Mouse (Mus musculus) ES-E14 (cell line): ENCODE measurements at regions not wholly inside any gene's neighbourhood (a gene's known extent, or its start where the extent isn't known, plus 50 kb on each side); places are given as distances from the start of the nearest gene placed in this dataset.

Experiments used
- DNase-seq: peaks from one replicate; pipeline ENCODE4 v3.0.0-alpha.2; 2013; ENCODE audit warnings: low read depth, low spot score
- H3K27ac ChIP-seq: 2 replicates; pipeline ENCODE4 v1.5.1; 2012; ENCODE audit warnings: low read depth, mild to moderate bottlenecking, low read length, moderate library complexity, mixed read lengths; ENCODE audit not compliant: poor library complexity, insufficient read depth, severe bottlenecking
- H3K36me3 ChIP-seq: 2 replicates; pipeline ENCODE4 v1.6.1; 2012; ENCODE audit warnings: mild to moderate bottlenecking, low read length, moderate library complexity, mixed read lengths; ENCODE audit not compliant: control insufficient read depth, poor library complexity, insufficient read depth, severe bottlenecking
- H3K4me1 ChIP-seq, 2 experiments: fragments of 150-350 bp in 1 of 2; sonication (generic) in 1 of 2; 2 replicates each; pipeline ENCODE4 v1.6.1; 2012; ENCODE audit warnings: low read length in 2 of 2, mild to moderate bottlenecking in 1 of 2, mixed read lengths in 1 of 2; ENCODE audit not compliant: control insufficient read depth in 2 of 2, insufficient read depth in 2 of 2, poor library complexity in 1 of 2
- H3K4me3 ChIP-seq, 2 experiments: fragments of 150-350 bp in 1 of 2; sonication (generic) in 1 of 2; 2 replicates each; pipeline ENCODE4 v1.5.1; 2012; ENCODE audit warnings: low read length in 2 of 2, low read depth in 1 of 2, mild to moderate bottlenecking in 1 of 2, mixed read lengths in 1 of 2; ENCODE audit not compliant: insufficient read depth in 1 of 2, poor library complexity in 1 of 2, severe bottlenecking in 1 of 2
- H3K9ac ChIP-seq: 2 replicates; pipeline ENCODE4 v1.6.1; 2012; ENCODE audit warnings: low read depth, mild to moderate bottlenecking, low read length, mixed read lengths; ENCODE audit not compliant: poor library complexity, insufficient read depth, severe bottlenecking
- H3K9me3 ChIP-seq: fragments of 150-350 bp; sonication (generic); 2 replicates; pipeline ENCODE4 v1.6.1; 2012; ENCODE audit warnings: low read depth, mild to moderate bottlenecking, low read length; ENCODE audit not compliant: control insufficient read depth, insufficient read depth
- CHD2 ChIP-seq: IDR thresholded peaks from 2 replicates; pipeline ENCODE4 v1.6.1; 2014; ENCODE audit warnings: mild to moderate bottlenecking, low read depth, low read length, inconsistent platforms
- HCFC1 ChIP-seq: IDR thresholded peaks from 2 replicates; pipeline ENCODE4 v1.6.1; 2012; ENCODE audit warnings: low read length, inconsistent platforms, borderline replicate concordance; ENCODE audit not compliant: insufficient read depth
- MAFK ChIP-seq: IDR thresholded peaks from 2 replicates; pipeline ENCODE4 v1.6.1; 2014; ENCODE audit warnings: mild to moderate bottlenecking, low read depth, low read length, inconsistent platforms; ENCODE audit not compliant: insufficient read depth
- ZC3H11A ChIP-seq: IDR thresholded peaks from 2 replicates; pipeline ENCODE4 v1.6.1; 2012; ENCODE audit warnings: low read depth, mild to moderate bottlenecking, inconsistent platforms, low read length, borderline replicate concordance
- ZNF384 ChIP-seq: IDR thresholded peaks from 2 replicates; pipeline ENCODE4 v1.6.1; 2012; ENCODE audit warnings: low read depth, low read length, inconsistent platforms
- in situ Hi-C, 2 experiments: fragments of 600-800 bp; cut with MboI; formaldehyde crosslinking; loops; one replicate each; pipeline ENCODE4 v1.15.1; 2025; ENCODE audit warnings: low sequenced_read_pairs in 2 of 2, inconsistent platforms in 1 of 2; ENCODE audit not compliant: unreplicated experiment in 2 of 2

DNA sequence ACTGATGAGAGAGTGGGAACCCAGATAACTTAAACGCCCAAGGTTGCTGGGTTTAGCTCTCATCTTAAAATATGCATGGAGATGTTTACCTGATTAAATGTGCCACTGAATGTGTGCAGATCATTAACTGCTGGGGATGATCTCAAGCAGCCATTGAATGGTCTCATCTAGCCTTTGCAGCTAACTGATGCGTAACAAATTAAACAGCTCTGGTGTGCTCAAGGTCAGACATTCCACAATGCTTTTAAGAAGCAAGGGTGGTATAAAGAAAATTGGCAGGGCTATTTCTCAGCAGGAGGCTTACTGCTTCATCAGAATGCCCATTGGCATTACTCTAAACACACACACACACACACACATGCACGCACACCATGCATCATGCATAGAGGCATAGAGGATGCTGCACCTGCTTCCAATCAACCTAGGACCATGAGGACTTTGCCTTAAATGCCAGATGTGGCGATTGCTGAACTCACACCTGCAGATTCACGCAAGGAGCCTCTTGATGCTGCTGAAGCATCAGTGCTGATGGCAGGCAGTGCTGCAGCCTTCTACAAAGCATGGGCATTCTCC, 333.4 kb downstream of the Ice1 start:
- no peaks in the 10 kb centered on the region for H3K4me1 ChIP-seq
- no peak for DNase-seq
- no peak for TF ChIP-seq ZC3H11A
- TF ChIP-seq ZNF384, result no peak
- no peak for TF ChIP-seq MAFK
- no peak for TF ChIP-seq HCFC1
- no peak for TF ChIP-seq CHD2

DNA sequence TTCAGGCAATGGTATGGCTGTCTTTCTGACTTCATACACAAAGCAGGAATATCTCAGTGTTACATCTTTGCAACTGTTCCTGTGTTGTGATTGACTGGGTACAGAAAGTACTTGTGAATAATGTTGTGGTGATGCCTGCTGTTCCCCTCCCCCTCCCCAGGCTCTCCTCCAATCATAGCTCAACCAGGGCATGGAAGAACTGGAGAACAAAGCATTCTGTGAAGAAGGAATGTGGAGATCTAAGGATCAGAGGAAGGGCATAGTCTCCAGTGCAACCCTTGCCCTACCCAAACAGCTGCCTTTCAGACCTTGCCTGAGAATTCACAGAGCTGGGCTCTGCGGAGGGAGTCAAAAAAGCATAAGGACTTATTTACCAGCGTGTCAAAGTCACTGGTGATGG, 326.9 kb downstream of the Ice1 start:
- no peak for DNase-seq
- H3K9ac ChIP-seq, result no peak overlapping the region
- in situ Hi-C loops, result no loop called here
- TF ChIP-seq ZNF384 (no peak), ZC3H11A (no peak), MAFK (no peak), HCFC1 (no peak), CHD2 (no peak)
- no peaks in the 10 kb centered on the region for H3K9me3 ChIP-seq
- H3K36me3 ChIP-seq, result no peaks in the 10 kb centered on the region
- H3K27ac ChIP-seq, result no peak overlapping the region
- no peak overlapping the region for H3K4me3 ChIP-seq
- no peaks in the 10 kb centered on the region for H3K4me1 ChIP-seq

More for the DNA sequence above, 333.4 kb downstream of the Ice1 start:
- Histone ChIP-seq H3K36me3 (no peaks in the 10 kb centered on the region), H3K9me3 (no peaks in the 10 kb centered on the region), H3K4me3 (no peak overlapping the region), H3K9ac (no peak overlapping the region), H3K27ac (no peak overlapping the region)
- in situ Hi-C loops, result no loop called here

DNA sequence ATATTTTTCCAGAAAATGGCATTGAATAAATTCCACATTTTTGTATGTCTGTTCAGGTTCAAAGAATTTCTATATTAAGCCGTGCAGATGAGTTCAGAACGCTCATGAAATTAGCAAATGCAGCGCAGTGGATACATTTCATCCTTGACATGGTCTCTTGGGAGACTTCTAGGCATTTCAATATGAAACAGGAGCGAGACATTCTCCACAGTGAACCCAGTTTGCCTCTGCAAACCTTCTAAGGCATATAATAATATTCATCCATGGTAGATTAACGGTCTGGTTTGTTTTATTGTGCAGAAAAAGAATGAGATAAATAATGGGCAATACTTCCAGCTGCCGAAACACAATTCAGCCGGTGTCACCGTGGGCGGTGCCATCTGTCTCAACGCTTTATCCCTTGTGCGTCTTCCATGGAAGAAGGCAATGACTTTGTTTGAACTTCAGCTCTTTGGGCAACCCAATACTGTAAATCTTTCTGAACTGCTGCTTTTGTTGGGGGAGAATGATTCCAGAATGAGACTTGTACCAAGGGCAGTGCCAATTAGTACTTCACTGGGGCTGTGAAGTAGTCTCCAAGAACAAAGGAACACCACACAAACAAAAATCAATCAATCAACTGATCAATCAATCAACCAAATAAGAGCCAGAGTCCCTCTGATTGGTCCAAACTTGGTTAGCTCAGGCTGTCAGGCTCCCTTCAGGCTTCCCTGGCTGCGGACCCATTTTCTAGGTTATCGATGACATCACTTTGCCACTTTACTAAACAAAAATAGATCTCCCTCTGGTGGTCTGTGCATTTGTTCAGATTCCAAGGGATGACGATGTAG, 326.0 kb downstream of the Ice1 start:
- H3K9ac ChIP-seq, result no peak overlapping the region
- no peak overlapping the region for H3K27ac ChIP-seq
- H3K4me1 ChIP-seq, result no peaks in the 10 kb centered on the region
- DNase-seq, result no peak
- in situ Hi-C loops, result no loop called here
- H3K9me3 ChIP-seq, result no peaks in the 10 kb centered on the region
- H3K36me3 ChIP-seq, result no peaks in the 10 kb centered on the region
- H3K4me3 ChIP-seq, result no peak overlapping the region
- TF ChIP-seq MAFK, result no peak
- TF ChIP-seq ZC3H11A, result no peak

DNA sequence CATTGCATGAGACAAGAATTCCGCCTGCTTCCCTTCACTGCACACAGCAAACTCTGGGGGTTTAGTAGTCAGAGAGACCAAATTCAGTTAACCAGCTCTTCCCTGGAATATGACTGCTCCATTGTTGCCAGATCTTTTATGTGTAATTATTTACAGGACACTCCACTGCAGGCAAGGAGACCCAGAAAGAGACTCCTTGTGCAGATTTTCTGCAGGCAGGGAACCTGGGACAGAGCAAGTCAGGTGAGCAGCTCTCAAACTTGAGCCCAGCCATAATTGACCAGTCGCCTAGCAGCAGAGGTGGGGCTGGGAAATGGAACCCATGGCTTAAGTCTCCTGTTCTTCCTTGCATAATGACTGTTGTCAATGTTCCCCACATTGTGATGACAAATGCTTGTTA, 324.2 kb downstream of the Ice1 start:
- no peak for TF ChIP-seq MAFK
- TF ChIP-seq ZNF384, result no peak
- no peak for TF ChIP-seq ZC3H11A
- TF ChIP-seq CHD2, result no peak
- no peak for TF ChIP-seq HCFC1
- no peaks in the 10 kb centered on the region for H3K4me1 ChIP-seq
- no peaks in the 10 kb centered on the region for H3K36me3 ChIP-seq
- no peak for DNase-seq
- H3K9me3 ChIP-seq, result no peaks in the 10 kb centered on the region
- H3K4me3 ChIP-seq, result no peak overlapping the region
- no peak overlapping the region for H3K27ac ChIP-seq
- in situ Hi-C loops, result no loop called here
- H3K9ac ChIP-seq, result no peak overlapping the region

DNA sequence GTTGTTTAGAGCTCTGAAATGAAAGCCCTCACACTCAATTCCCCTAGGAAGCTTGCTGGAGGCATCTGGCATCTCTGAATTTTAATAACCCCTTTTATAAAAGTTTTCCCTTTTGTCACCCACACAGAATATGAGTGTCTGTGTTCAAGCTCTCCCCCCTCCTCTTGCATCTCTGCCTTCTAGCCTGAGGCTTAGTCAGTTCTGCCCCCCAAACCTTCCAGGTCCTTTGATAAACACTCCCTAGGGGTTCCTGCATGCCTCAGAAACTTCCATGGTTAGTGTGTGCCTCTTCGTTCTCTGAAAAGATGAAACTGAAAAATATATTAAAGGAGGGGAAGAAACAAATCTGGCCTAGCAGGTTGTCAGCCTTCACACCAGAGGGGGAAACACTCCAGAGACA, 313.9 kb downstream of the Ice1 start:
- in situ Hi-C loops, result no loop called here
- DNase-seq, result no peak
- H3K4me1 ChIP-seq, result no peaks in the 10 kb centered on the region
- H3K4me3 ChIP-seq, result no peak overlapping the region
- TF ChIP-seq HCFC1 (no peak), CHD2 (no peak), ZC3H11A (no peak), ZNF384 (no peak), MAFK (no peak)
- H3K36me3 ChIP-seq, result no peaks in the 10 kb centered on the region
- H3K27ac ChIP-seq, result no peak overlapping the region
- H3K9me3 ChIP-seq, result no peaks in the 10 kb centered on the region
- no peak overlapping the region for H3K9ac ChIP-seq
